Mouse (Mus musculus) G1E (cell line): ENCODE results near the gene P2ry12. TPM values are rescaled to one million over a fixed set of nuclear protein-coding genes. Genes with fewer than 3 reads are reported as not detected.

Experiments
- ATAC-seq: 2 replicates; pipeline ENCODE4 v1.8.0; 2016; ENCODE audit warnings: mild to moderate bottlenecking; ENCODE audit not compliant: insufficient number of reproducible peaks, poor library complexity, low FRiP score, severe bottlenecking; ENCODE audit errors: extremely low read depth
- DNase-seq: peaks from one replicate; pipeline ENCODE4 v3.0.0; 2012; ENCODE audit warnings: low spot score
- H3K27me3 ChIP-seq: 2 replicates; pipeline ENCODE4 v1.6.1; 2012; ENCODE audit warnings: mild to moderate bottlenecking, low read length, inconsistent platforms; ENCODE audit not compliant: insufficient read depth
- H3K36me3 ChIP-seq: replicated peaks from 2 replicates; pipeline ENCODE3; 2012; ENCODE audit warnings: mild to moderate bottlenecking, inconsistent platforms
- H3K4me1 ChIP-seq: 2 replicates; pipeline ENCODE4 v1.6.1; 2012; ENCODE audit warnings: low read depth, low read length, inconsistent platforms, mixed read lengths; ENCODE audit not compliant: insufficient read depth
- H3K4me3 ChIP-seq: 2 replicates; pipeline ENCODE4 v1.5.1; 2012; ENCODE audit warnings: low read depth, mild to moderate bottlenecking, inconsistent platforms, low read length, moderate library complexity, mixed read lengths
- H3K9me3 ChIP-seq: replicated peaks from 2 replicates; pipeline ENCODE4 v1.6.1; 2012; ENCODE audit warnings: inconsistent platforms
- CTCF ChIP-seq: IDR thresholded peaks from 2 replicates; pipeline ENCODE4 v1.5.1; 2012; ENCODE audit warnings: low read depth, low read length, inconsistent platforms, mixed read lengths
- GATA1 ChIP-seq: IDR thresholded peaks from 2 replicates; pipeline ENCODE4 v1.6.1; 2012; ENCODE audit warnings: borderline replicate concordance, low read length, inconsistent platforms, mixed read lengths
- GATA2 ChIP-seq: IDR thresholded peaks from 2 replicates; pipeline ENCODE4 v1.6.1; 2012; ENCODE audit warnings: low read depth, low read length, inconsistent platforms, borderline replicate concordance
- POLR2AphosphoS5 ChIP-seq: IDR thresholded peaks from 2 replicates; pipeline ENCODE4 v1.6.1; 2012; ENCODE audit warnings: low read depth, low read length, inconsistent platforms; ENCODE audit not compliant: insufficient replicate concordance
- TAL1 ChIP-seq: conservative IDR thresholded peaks from 2 replicates; pipeline ENCODE4 v1.6.1; 2012; ENCODE audit warnings: low read depth, low read length, inconsistent platforms, mixed read lengths
- polyA plus RNA-seq: library from polyadenylated mRNA; stranded (reverse); fragments of >175 nt; gene quantifications from 2 replicates; pipeline ENCODE4 v1.2.3, GENCODE M21; 2012
- total RNA-seq, 2 experiments: library from RNA; stranded (forward) in 1 of 2; stranded (reverse) in 1 of 2; fragments of 200-1000 nt in 1 of 2; fragments of >200 nt in 1 of 2; fragmentation: Nextera tagmentation in 1 of 2; gene quantifications; 2 replicates each; pipeline ENCODE4 v1.2.3; 2014 to 2017

P2ry12 gene
- total and polyA plus RNA-seq, 3 experiments, result 0.22 TPM; not detected in 2

- Histone ChIP-seq H3K27me3 (no peaks in the 10 kb centered on the region), H3K4me1 (no peaks in the 10 kb centered on the region), H3K9me3 (no peaks in the 10 kb centered on the region), H3K4me3 (no peak overlapping the region), H3K36me3 (no peaks in the 10 kb centered on the region)
- DNase-seq (no peak), ATAC-seq (no peak)
- no peak for TF ChIP-seq CTCF
- no peak for TF ChIP-seq GATA2
- no peak for TF ChIP-seq TAL1
- TF ChIP-seq GATA1, result no peak
- TF ChIP-seq POLR2AphosphoS5, result no peak
These were observed 43.3 kb downstream of the P2ry12 start for GRCm38 (mm10) chr3:59219326-59219725.

- no peak for TF ChIP-seq POLR2AphosphoS5
- no peak for TF ChIP-seq GATA2
- no peak for TF ChIP-seq GATA1
- TF ChIP-seq TAL1, result no peak
- TF ChIP-seq CTCF, result no peak
- ATAC-seq (no peak), DNase-seq (no peak)
- no peaks in the 10 kb centered on the region for H3K4me1 ChIP-seq
- no peaks in the 10 kb centered on the region for H3K27me3 ChIP-seq
- no peaks in the 10 kb centered on the region for H3K36me3 ChIP-seq
- H3K4me3 ChIP-seq, result no peak overlapping the region
- no peaks in the 10 kb centered on the region for H3K9me3 ChIP-seq
These were observed 45.5 kb downstream of the P2ry12 start for GRCm38 (mm10) chr3:59217211-59217610.

GRCm38 (mm10) chr3:59212404-59212803, 50.3 kb downstream of the P2ry12 start:
- Histone ChIP-seq H3K27me3 (no peaks in the 10 kb centered on the region), H3K4me3 (no peak overlapping the region), H3K4me1 (no peaks in the 10 kb centered on the region), H3K9me3 (no peaks in the 10 kb centered on the region), H3K36me3 (no peaks in the 10 kb centered on the region)
- ATAC-seq (no peak), DNase-seq (no peak)
- no peak for TF ChIP-seq CTCF
- TF ChIP-seq GATA1, result no peak
- TF ChIP-seq GATA2, result no peak
- no peak for TF ChIP-seq POLR2AphosphoS5
- TF ChIP-seq TAL1, result no peak

GRCm38 (mm10) chr3:59211784-59212183, 50.9 kb downstream of the P2ry12 start:
- no peaks in the 10 kb centered on the region for H3K9me3 ChIP-seq
- H3K4me1 ChIP-seq, result no peaks in the 10 kb centered on the region
- no peak for DNase-seq
- no peak overlapping the region for H3K4me3 ChIP-seq
- no peak for ATAC-seq
- H3K36me3 ChIP-seq, result no peaks in the 10 kb centered on the region
- no peak for TF ChIP-seq CTCF
- TF ChIP-seq POLR2AphosphoS5, result no peak
- TF ChIP-seq GATA2, result no peak
- TF ChIP-seq TAL1, result no peak
- no peak for TF ChIP-seq GATA1
- H3K27me3 ChIP-seq, result no peaks in the 10 kb centered on the region

- no peak for DNase-seq
- Histone ChIP-seq H3K4me1 (no peaks in the 10 kb centered on the region), H3K9me3 (no peaks in the 10 kb centered on the region), H3K27me3 (no peaks in the 10 kb centered on the region), H3K36me3 (no peaks in the 10 kb centered on the region), H3K4me3 (no peak within 1 kb of the TSS)
- no peak for TF ChIP-seq TAL1
- no peak for TF ChIP-seq GATA1
- no peak for TF ChIP-seq POLR2AphosphoS5
- no peak for TF ChIP-seq CTCF
- no peak for TF ChIP-seq GATA2
- no peak for ATAC-seq
These were observed 51.9 kb downstream of the P2ry12 start, which contains the start of gene P2ry13 for GRCm38 (mm10) chr3:59210727-59211126. Gene P2ry13, minus strand, starts transcription at chr3:59210882.

GRCm38 (mm10) chr3:59210089-59210488, 52.6 kb downstream of the P2ry12 start:
- no peaks in the 10 kb centered on the region for H3K36me3 ChIP-seq
- H3K27me3 ChIP-seq, result no peaks in the 10 kb centered on the region
- no peaks in the 10 kb centered on the region for H3K9me3 ChIP-seq
- no peak for TF ChIP-seq TAL1
- TF ChIP-seq GATA1, result no peak
- TF ChIP-seq GATA2, result no peak
- no peak for TF ChIP-seq CTCF
- TF ChIP-seq POLR2AphosphoS5, result no peak
- ATAC-seq (no peak), DNase-seq (no peak)
- no peak overlapping the region for H3K4me3 ChIP-seq
- H3K4me1 ChIP-seq, result no peaks in the 10 kb centered on the region
